Mouse (Mus musculus) forebrain, embryonic 13.5 days (tissue): Measurements from ENCODE around the gene Ccer2. TPM values are rescaled to one million over a fixed set of nuclear protein-coding genes. Genes with fewer than 3 reads are reported as not detected.
A peak's percentile ranks its signal among the peaks of the same experiment; 100 is the strongest.

ENCODE experiments used
- ATAC-seq: fragments of 200-750 bp; cut with Nextera tagmentation; 2 replicates; pipeline ENCODE4 v1.8.0; 2017
- H3K27ac ChIP-seq: fragments of 300-500 bp; sonication (generic); 2 replicates; pipeline ENCODE4 v1.5.1; 2015; ENCODE audit warnings: inconsistent platforms, mild to moderate bottlenecking, moderate library complexity
- H3K27me3 ChIP-seq: fragments of 300-500 bp; sonication (generic); 2 replicates; pipeline ENCODE4 v1.6.1; 2015; ENCODE audit warnings: mild to moderate bottlenecking, inconsistent platforms
- H3K36me3 ChIP-seq: fragments of 300-500 bp; sonication (generic); 2 replicates; pipeline ENCODE4 v1.6.1; 2015; ENCODE audit warnings: mild to moderate bottlenecking, inconsistent platforms; ENCODE audit not compliant: poor library complexity, severe bottlenecking
- H3K4me1 ChIP-seq: fragments of 300-500 bp; sonication (generic); 2 replicates; pipeline ENCODE4 v1.6.1; 2015; ENCODE audit warnings: inconsistent platforms
- H3K4me2 ChIP-seq: fragments of 300-500 bp; sonication (generic); 2 replicates; pipeline ENCODE4 v1.6.1; 2015; ENCODE audit warnings: inconsistent platforms, mild to moderate bottlenecking, moderate library complexity
- H3K4me3 ChIP-seq: fragments of 300-500 bp; sonication (generic); 2 replicates; pipeline ENCODE4 v1.5.1; 2015; ENCODE audit warnings: mild to moderate bottlenecking, inconsistent platforms
- H3K9ac ChIP-seq: fragments of 300-500 bp; sonication (generic); 2 replicates; pipeline ENCODE4 v1.6.1; 2015; ENCODE audit warnings: mild to moderate bottlenecking, inconsistent platforms
- H3K9me3 ChIP-seq: fragments of 300-500 bp; sonication (generic); replicated peaks from 2 replicates; pipeline ENCODE4 v1.6.1; 2016; ENCODE audit warnings: inconsistent platforms
- WGBS: fragments of 180-500 bp; shearing (Covaris S2); methylation state at CpG from one replicate; pipeline ENCODE4 v1.1.7; 2015; 5-methylcytosine and 5-hydroxymethylcytosine counted together
- polyA plus RNA-seq: library from polyadenylated mRNA; unstranded; fragments of >200 nt; fragmentation: Nextera tagmentation; extraction: Ambion mirVana; gene quantifications from 2 replicates; pipeline ENCODE4 v1.2.1, GENCODE M21; 2015

Ccer2 gene
- polyA plus RNA-seq, 1 experiment from 2014 or later, result not detected

DNA sequence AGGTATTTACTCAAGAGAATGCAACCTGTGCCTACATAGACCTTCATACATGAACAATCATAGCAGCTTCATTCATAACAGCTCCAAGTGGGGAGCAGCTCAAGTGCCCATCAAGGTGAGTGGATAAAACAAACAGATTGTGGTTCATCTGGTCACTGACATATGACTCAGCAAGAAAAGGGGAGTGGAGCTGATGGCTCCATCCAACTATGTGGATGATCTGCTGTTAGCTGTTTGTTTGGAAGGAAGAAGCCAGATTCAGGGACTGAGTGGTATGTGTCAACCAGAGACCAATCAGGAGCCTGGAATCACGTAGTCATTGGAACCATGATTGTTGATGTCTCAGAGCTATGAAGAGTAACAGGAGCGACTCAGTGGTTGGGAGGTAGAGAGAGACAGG lies 31.4 kb upstream of the Ccer2 start:
- peaks cover 3% of the 10 kb centered on the region; the same call in 1 of the 2 replicates for H3K36me3 ChIP-seq
- H3K9me3 ChIP-seq, result no peaks in the 10 kb centered on the region
- H3K27me3 ChIP-seq, result no peaks in the 10 kb centered on the region
- no peak overlapping the region for H3K4me3 ChIP-seq
- no peak overlapping the region for H3K9ac ChIP-seq
- no peak for ATAC-seq
- no peak overlapping the region for H3K27ac ChIP-seq
- WGBS, result 89% methylated on average over 2 of the region's 2 CpGs
- H3K4me2 ChIP-seq, result no peak overlapping the region
- H3K4me1 ChIP-seq, result 0 out of 2 replicates have a peak, but pooled peaks cover 3% of the 10 kb centered on the region

DNA sequence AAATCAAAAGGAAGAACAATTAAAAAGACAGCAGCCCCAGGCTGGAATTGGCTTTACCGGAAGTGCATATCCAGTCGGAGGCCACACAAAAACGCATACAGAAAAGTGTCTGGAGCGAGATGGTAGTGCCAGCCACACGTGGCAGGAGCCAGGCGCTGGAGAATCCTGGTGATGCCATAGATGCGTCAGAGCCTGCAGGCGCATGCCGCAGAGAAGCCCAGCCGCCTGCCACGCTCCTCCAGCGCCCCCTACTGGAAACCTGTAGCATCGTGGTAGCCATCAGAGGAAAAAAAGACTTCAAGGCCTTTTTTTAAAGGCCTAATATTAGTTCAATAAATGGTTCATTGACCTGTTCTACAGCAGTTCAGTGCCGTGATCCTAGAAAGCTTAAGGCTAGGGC lies 29.4 kb upstream of the Ccer2 start:
- Histone ChIP-seq H3K9me3 (0 out of 2 replicates have a peak, but pooled peaks cover 4% of the 10 kb centered on the region), H3K27ac (no peak overlapping the region), H3K9ac (no peak overlapping the region; the same call in 1 of the 2 replicates), H3K4me1 (0 out of 2 replicates have a peak, but pooled peaks cover 3% of the 10 kb centered on the region), H3K27me3 (peaks cover under 1% of the 10 kb centered on the region; the same call in 1 of the 2 replicates), H3K4me2 (peak overlapping the region; percentile 38; the same call in 1 of the 2 replicates), H3K4me3 (no peak overlapping the region), H3K36me3 (peaks cover 3% of the 10 kb centered on the region; the same call in 1 of the 2 replicates)
- 6% methylated on average over 14 of the region's 14 CpGs for WGBS
- ATAC-seq, result peak; percentile 69

DNA sequence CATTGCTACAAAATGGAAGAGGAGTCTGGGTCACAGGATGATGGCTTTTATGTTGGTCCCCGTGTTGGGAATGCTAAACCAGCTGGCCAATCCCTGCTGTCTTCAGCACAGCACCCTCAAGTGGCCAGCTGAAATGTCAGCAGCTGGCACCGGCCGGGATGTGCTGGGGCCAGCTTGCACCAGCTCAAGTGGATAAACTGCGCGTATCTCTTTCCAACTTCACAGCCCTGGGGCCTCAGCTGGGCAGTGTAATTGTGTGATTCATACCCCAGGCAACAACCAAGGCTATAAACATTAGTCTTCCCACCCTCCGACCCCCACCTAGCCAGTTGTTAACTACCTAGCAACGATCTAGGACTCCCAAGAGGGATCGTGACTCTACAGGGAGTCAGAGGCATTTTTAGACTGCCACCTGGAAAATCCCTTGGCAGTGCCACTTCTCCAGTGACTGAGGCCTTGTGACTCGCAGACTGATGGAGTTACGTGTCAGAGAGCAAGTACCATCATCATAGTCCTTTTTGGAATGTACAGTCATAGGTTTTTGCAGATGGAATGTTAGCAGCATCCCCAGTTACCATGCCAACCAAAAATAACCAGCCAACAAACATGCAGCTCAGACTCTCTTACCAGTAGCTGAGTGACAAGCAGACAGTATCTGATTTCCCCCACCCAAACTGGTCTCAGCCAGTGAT lies 28.2 kb upstream of the Ccer2 start:
- no peak overlapping the region for H3K4me3 ChIP-seq
- H3K9me3 ChIP-seq, result 0 out of 2 replicates have a peak, but pooled peaks cover 4% of the 10 kb centered on the region
- H3K9ac ChIP-seq, result no peak overlapping the region
- ATAC-seq, result no peak
- WGBS, result 58% methylated on average over 10 of the region's 10 CpGs
- H3K4me1 ChIP-seq, result peaks cover 8% of the 10 kb centered on the region; the same call in 1 of the 2 replicates
- H3K27me3 ChIP-seq, result peaks cover 7% of the 10 kb centered on the region; the same call in 1 of the 2 replicates
- H3K36me3 ChIP-seq, result peaks cover 3% of the 10 kb centered on the region; the same call in 1 of the 2 replicates
- no peak overlapping the region for H3K27ac ChIP-seq
- H3K4me2 ChIP-seq, result no peak overlapping the region

DNA sequence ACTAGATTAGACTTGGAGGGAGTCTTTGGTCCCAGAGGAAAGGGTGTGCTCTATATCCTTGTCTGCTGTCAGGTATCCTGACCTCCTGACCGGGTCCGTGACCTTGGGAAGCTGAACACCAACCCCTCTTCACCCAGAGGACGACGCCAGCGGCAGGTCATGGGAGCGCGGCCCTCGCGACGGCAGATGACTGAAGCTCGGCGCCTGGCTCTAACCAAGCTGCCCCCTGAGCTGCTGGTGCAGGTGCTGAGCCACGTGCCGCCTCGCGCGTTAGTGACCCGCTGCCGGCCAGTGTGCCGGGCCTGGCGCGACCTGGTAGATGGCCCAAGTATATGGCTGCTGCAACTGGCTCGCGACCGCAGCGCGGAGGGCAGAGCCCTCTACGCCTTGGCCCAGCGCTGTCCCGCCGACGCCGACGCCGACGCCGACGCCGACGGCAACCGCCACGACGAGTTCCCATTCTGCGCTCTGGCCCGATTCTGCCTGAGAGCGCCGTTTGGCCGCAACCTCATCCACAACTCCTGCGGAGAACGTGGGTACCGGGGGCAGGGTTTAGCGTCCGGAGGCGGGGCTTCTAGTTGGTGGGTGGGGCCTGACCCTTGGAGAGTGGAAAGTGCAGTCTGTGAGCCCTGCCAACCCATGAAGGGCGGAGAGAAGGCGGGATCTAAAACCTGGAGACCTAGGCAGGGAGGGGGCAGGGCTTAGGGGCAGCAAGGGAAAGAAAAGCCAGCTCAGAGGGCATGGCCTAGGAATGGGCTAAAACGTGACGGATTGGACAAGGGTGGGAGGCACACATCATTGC lies 23.4 kb upstream of the Ccer2 start:
- peak overlapping the region; percentile 44 for H3K4me3 ChIP-seq
- WGBS, result 3% methylated on average over 56 of the region's 58 CpGs
- peak overlapping the region; percentile 59 for H3K9ac ChIP-seq

DNA sequence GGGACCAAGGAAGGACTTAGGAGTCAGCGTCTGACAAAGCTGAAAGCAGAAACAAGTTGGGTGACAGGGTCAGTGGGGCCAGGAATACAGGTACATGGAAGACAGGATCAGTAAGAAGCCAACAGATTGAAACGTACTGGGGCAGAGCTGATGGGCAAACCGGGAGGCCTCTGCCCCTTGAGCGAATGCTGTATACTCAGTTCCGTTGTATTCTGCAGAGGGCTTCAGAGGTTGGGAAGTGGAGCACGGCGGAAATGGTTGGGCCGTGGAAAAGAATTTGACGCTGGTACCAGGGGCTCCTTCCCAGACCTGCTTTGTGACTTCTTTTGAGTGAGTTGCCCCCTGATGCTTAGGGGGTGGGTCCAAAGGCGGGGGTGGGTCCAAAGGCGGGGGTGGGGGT lies 22.8 kb upstream of the Ccer2 start:
- H3K27me3 ChIP-seq, result peaks cover 7% of the 10 kb centered on the region; the same call in 1 of the 2 replicates
- peak overlapping the region; percentile 44 for H3K4me3 ChIP-seq
- 7% methylated on average over 11 of the region's 11 CpGs for WGBS
- H3K4me2 ChIP-seq, result peak overlapping the region; percentile 68
- ATAC-seq, result no peak
- H3K9ac ChIP-seq, result peak overlapping the region; percentile 59
- peaks cover 12% of the 10 kb centered on the region; the same call in 1 of the 2 replicates for H3K4me1 ChIP-seq
- 0 out of 2 replicates have a peak, but pooled peaks cover 4% of the 10 kb centered on the region for H3K9me3 ChIP-seq
- no peak overlapping the region for H3K27ac ChIP-seq
- H3K36me3 ChIP-seq, result peaks cover 21% of the 10 kb centered on the region

More for the DNA sequence above, 23.4 kb upstream of the Ccer2 start:
- peak overlapping the region; percentile 68 for H3K4me2 ChIP-seq
- H3K9me3 ChIP-seq, result 0 out of 2 replicates have a peak, but pooled peaks cover 4% of the 10 kb centered on the region
- no peak overlapping the region for H3K27ac ChIP-seq
- peaks cover 16% of the 10 kb centered on the region for H3K36me3 ChIP-seq
- peaks cover 7% of the 10 kb centered on the region; the same call in 1 of the 2 replicates for H3K27me3 ChIP-seq
- peaks cover 13% of the 10 kb centered on the region; the same call in 1 of the 2 replicates for H3K4me1 ChIP-seq
- peak; percentile 87 for ATAC-seq

DNA sequence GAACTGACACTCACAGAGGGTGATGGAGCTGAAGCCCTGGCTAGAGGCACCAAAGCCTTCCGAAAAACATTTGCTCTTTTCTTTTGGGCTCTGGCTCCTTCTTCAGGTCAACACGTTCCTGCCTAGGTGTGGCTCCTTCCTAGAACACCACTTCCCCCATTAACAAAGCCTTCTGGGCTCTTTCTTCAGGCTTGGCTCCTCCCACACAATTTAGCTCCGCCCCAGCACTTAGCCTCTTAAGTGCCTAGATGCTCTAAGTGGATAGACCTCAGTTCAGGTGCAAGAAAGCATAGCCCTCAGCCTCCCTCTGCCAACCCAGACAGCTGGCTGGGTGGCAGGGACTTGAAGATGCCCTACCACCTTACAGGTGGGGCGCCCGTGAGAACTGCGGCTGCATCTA lies 20.3 kb upstream of the Ccer2 start:
- Histone ChIP-seq H3K9me3 (0 out of 2 replicates have a peak, but pooled peaks cover 4% of the 10 kb centered on the region), H3K9ac (no peak overlapping the region), H3K4me3 (no peak overlapping the region), H3K27ac (no peak overlapping the region), H3K4me1 (peaks cover 12% of the 10 kb centered on the region; the same call in 1 of the 2 replicates), H3K36me3 (peaks cover 38% of the 10 kb centered on the region), H3K27me3 (peaks cover 7% of the 10 kb centered on the region; the same call in 1 of the 2 replicates), H3K4me2 (no peak overlapping the region)
- 83% methylated on average over 6 of the region's 6 CpGs for WGBS
- ATAC-seq, result no peak

DNA sequence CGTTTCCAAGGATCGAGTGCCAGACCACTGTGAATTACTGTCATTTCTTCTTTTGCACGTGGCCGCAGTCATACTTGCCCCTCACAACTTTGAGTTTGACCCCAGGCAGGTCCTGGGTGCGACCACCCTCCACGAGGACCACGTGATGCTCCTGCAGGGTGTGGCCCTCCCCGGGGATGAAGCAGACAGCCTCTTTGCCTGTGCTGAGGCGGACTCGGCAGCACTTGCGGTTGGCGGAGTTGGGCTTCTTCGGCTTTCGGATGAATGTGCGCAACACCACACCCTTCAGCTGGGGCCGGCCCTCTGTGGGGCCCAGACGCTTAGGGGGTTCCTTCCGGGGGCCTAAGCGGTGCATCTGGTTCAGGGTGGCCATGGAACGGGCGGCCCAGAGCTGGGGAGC lies 16.1 kb upstream of the Ccer2 start:
- 95% methylated on average over 21 of the region's 21 CpGs for WGBS
- H3K4me2 ChIP-seq, result no peak overlapping the region
- H3K36me3 ChIP-seq, result peaks cover 43% of the 10 kb centered on the region
- H3K27ac ChIP-seq, result no peak overlapping the region
- H3K4me1 ChIP-seq, result peaks cover 13% of the 10 kb centered on the region
- H3K9me3 ChIP-seq, result no peaks in the 10 kb centered on the region
- ATAC-seq, result no peak
- H3K27me3 ChIP-seq, result no peaks in the 10 kb centered on the region
- H3K4me3 ChIP-seq, result no peak overlapping the region
- H3K9ac ChIP-seq, result no peak overlapping the region

DNA sequence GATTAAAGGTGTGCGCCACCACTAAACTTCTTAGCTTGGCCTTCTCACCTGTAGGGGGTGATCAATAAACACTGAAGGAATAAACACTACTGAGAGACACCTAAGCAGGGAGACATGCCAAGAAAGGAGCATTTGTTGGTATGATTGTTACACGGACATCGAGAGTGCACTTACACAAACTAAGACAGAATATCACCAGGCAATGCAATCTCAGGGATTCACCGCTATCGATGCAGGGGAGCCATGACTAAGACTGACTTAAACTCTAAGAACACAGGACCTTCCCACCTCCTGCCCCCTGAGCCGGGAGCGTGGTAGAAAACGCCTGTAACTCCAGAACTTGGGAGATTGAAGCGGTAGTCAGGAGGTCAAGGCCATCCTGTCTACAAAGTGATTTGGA lies 15.0 kb upstream of the Ccer2 start:
- peaks cover 53% of the 10 kb centered on the region for H3K36me3 ChIP-seq
- no peaks in the 10 kb centered on the region for H3K9me3 ChIP-seq
- peak overlapping the region; percentile 55 for H3K4me3 ChIP-seq
- 43% methylated on average over 9 of the region's 9 CpGs for WGBS
- no peak for ATAC-seq
- peak overlapping the region; percentile 82 for H3K9ac ChIP-seq
- peaks cover 13% of the 10 kb centered on the region for H3K4me1 ChIP-seq
- no peaks in the 10 kb centered on the region for H3K27me3 ChIP-seq
- H3K4me2 ChIP-seq, result peak overlapping the region; percentile 85
- H3K27ac ChIP-seq, result no peak overlapping the region

DNA sequence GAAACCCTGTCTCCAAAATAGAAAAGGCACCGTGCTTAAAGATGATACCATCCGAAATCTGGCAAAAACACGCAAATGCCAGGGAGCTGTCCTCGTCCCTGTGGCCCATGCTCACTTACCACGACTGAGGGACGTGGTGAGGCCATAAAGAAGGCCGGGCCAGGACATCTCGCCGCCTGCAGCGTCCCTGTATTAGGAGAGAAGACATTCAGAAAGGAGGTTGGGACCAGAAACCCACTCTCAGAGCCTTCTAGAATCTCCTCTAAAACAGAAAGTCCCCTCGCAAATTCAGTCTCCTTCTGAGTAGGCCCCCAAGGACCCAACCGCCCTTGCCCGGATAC lies 14.6 kb upstream of the Ccer2 start:
- Histone ChIP-seq H3K4me3 (peak overlapping the region; percentile 55), H3K9me3 (no peaks in the 10 kb centered on the region), H3K36me3 (peaks cover 53% of the 10 kb centered on the region), H3K9ac (peak overlapping the region; percentile 82), H3K27ac (0 out of 2 replicates have a peak overlapping the region, but pooled peaks have one; percentile 16), H3K27me3 (no peaks in the 10 kb centered on the region), H3K4me1 (peaks cover 13% of the 10 kb centered on the region), H3K4me2 (peak overlapping the region; percentile 85)
- WGBS, result 2% methylated on average over 13 of the region's 13 CpGs
- no peak for ATAC-seq

DNA sequence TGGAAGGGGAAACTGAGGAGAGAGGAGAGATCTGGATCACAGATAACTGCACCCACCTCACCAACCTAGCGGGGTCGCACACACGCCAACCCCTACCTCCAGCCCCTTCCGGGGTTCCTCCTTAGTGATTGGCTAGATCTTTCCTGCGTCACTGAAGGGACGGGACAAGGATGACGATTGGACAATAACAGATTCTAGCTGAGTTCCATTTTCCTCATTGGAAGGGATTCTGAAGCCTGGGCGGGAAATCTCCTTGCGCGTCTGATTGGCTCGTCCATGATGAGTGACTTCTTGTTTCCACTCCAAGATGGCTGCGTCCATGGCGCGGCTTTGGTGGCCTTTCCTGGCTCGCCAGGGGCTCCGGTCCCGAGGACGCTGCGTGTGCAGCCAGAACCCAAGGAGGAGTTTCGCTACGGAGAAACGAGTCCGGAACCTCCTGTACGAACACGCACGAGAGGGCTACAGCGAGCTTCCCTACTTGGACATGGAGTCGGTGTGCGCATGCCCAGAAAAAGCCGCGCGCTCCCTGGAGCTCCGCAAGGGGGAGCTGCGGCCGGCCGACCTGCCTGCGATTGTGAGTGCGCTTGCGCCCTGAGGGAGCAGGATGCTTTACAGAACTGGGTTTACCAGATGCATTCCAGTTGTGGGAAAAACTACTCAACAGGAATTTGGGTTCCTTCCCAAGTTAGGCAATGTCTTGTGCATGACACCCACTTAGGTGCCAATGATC lies 14.1 kb upstream of the Ccer2 start, which contains the start of the genes Mrps12 and Sars2:
Mrps12 (minus strand) TSS at position 112 of the 730 bp plus-strand sequence.
Sars2 (plus strand) TSS at position 284 of the 730 bp plus-strand sequence.
- peaks cover 52% of the 10 kb centered on the region for H3K36me3 ChIP-seq
- H3K27ac ChIP-seq, result peak within 1 kb of the TSS; percentile 75
- H3K9ac ChIP-seq, result peak within 1 kb of the TSS; percentile 82
- peak; percentile 99 for ATAC-seq
- H3K9me3 ChIP-seq, result no peaks in the 10 kb centered on the region
- H3K4me2 ChIP-seq, result peak within 1 kb of the TSS; percentile 85
- no peaks in the 10 kb centered on the region for H3K27me3 ChIP-seq
- WGBS, result under 1% methylated on average over 39 of the region's 39 CpGs
- H3K4me3 ChIP-seq, result peak within 1 kb of the TSS; percentile 55
- H3K4me1 ChIP-seq, result peaks cover 13% of the 10 kb centered on the region

DNA sequence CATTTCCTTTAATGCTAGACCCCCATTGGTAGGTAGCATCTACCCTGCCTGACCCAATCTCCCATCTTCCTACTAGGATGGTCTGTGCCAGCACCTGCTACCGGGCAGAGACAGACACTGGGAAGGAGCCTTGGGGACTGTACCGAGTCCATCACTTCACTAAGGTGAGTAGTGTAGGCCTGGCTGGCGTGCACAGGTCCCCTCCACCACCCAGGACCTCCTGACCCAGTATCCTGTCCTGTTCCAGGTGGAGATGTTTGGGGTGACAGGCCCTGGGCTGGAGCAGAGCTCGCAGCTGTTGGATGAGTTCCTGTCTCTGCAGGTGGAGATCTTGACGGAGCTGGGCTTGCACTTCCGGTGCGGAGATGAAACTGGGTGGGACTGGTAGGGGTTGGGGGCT lies 6.0 kb upstream of the Ccer2 start:
- WGBS, result 96% methylated on average over 7 of the region's 7 CpGs
- Histone ChIP-seq H3K4me1 (no peaks in the 10 kb centered on the region), H3K4me3 (no peak overlapping the region), H3K9me3 (no peaks in the 10 kb centered on the region), H3K36me3 (peaks cover 61% of the 10 kb centered on the region), H3K27me3 (no peaks in the 10 kb centered on the region), H3K9ac (no peak overlapping the region), H3K4me2 (no peak overlapping the region), H3K27ac (no peak overlapping the region)
- no peak for ATAC-seq
